Mouse (Mus musculus) brain, adult 2 months (tissue): ENCODE measurements around the gene Cxcl17.
"Not testable (repeated sequence)": the region's sequence is repeated elsewhere in the genome, so short reads cannot be mapped to it uniquely, and the experiment has no call there.

Experiments
- DNase-seq: peaks from one replicate; pipeline ENCODE4 v3.0.0; 2011; ENCODE audit warnings: low read depth, low spot score

Cxcl17 gene

GRCm38 (mm10) chr7:25426380-25426779, 13.7 kb upstream of the Cxcl17 start:
- DNase-seq: not testable (repeated sequence)

GRCm38 (mm10) chr7:25424429-25424828, 11.7 kb upstream of the Cxcl17 start:
- peak; percentile 91 for DNase-seq

GRCm38 (mm10) chr7:25422286-25422841, 9.7 kb upstream of the Cxcl17 start:
- peak; percentile 33 for DNase-seq

GRCm38 (mm10) chr7:25419943-25420342, 7.3 kb upstream of the Cxcl17 start:
- DNase-seq: no peak

GRCm38 (mm10) chr7:25419536-25419935, 6.8 kb upstream of the Cxcl17 start:
- DNase-seq: no peak

GRCm38 (mm10) chr7:25417597-25417996, 4.9 kb upstream of the Cxcl17 start:
- peak; percentile 46 for DNase-seq

GRCm38 (mm10) chr7:25411861-25412260, 825 bp downstream of the Cxcl17 start:
- no peak for DNase-seq

GRCm38 (mm10) chr7:25410969-25411615, 1.6 kb downstream of the Cxcl17 start:
- DNase-seq: no peak

GRCm38 (mm10) chr7:25409114-25409760, 3.4 kb downstream of the Cxcl17 start:
- peak; percentile 46 for DNase-seq

- no peak for DNase-seq
These were observed 6.2 kb downstream of the Cxcl17 start for GRCm38 (mm10) chr7:25406468-25406867.

- DNase-seq: peak; percentile 71
These were observed 10.0 kb downstream of the Cxcl17 start for GRCm38 (mm10) chr7:25402671-25403101.

GRCm38 (mm10) chr7:25401986-25402385, 10.7 kb downstream of the Cxcl17 start:
- no peak for DNase-seq

- DNase-seq: no peak
These were observed 11.1 kb downstream of the Cxcl17 start for GRCm38 (mm10) chr7:25401551-25401950.

- not testable (repeated sequence) for DNase-seq
These were observed 13.7 kb downstream of the Cxcl17 start for GRCm38 (mm10) chr7:25399028-25399427.

GRCm38 (mm10) chr7:25398610-25399009, 14.1 kb downstream of the Cxcl17 start, which contains the start of gene Lipe:
TSS of gene Lipe (minus strand) at chr7:25398710.
- DNase-seq: no peak

- DNase-seq: no peak
These were observed 16.1 kb downstream of the Cxcl17 start for GRCm38 (mm10) chr7:25396621-25397020.

- DNase-seq: peak; percentile 98
These were observed 16.8 kb downstream of the Cxcl17 start for GRCm38 (mm10) chr7:25395558-25396521.

- DNase-seq: peak; percentile 72
These were observed 17.5 kb downstream of the Cxcl17 start for GRCm38 (mm10) chr7:25395186-25395557.

- peak; percentile 29 for DNase-seq
These were observed 17.9 kb downstream of the Cxcl17 start for GRCm38 (mm10) chr7:25394754-25395153.

- DNase-seq: peak; percentile 46
These were observed 19.1 kb downstream of the Cxcl17 start for GRCm38 (mm10) chr7:25393451-25394210.

GRCm38 (mm10) chr7:25392851-25393250, 19.8 kb downstream of the Cxcl17 start:
- DNase-seq: peak; percentile 44
